Mouse (Mus musculus) small intestine, adult 2 months (tissue): ENCODE results near the gene Grb14. TPM values are rescaled to one million over a fixed set of nuclear protein-coding genes. Genes with fewer than 3 reads are reported as not detected.

Source experiments
- H3K27ac ChIP-seq: fragments of 200-500 bp; 2 replicates; pipeline ENCODE4 v1.5.1; 2012; ENCODE audit warnings: low read depth, low read length, control low read depth, inconsistent platforms; ENCODE audit not compliant: insufficient read depth
- H3K27me3 ChIP-seq: fragments of 200-500 bp; 2 replicates; pipeline ENCODE4 v1.6.1; 2012; ENCODE audit warnings: mild to moderate bottlenecking, moderate library complexity, low read length, inconsistent platforms; ENCODE audit not compliant: control insufficient read depth, insufficient read depth
- H3K36me3 ChIP-seq: fragments of 200-500 bp; 2 replicates; pipeline ENCODE4 v1.6.1; 2012; ENCODE audit warnings: mild to moderate bottlenecking, low read length, control low read depth, inconsistent platforms; ENCODE audit not compliant: control insufficient read depth, insufficient read depth
- H3K4me1 ChIP-seq: fragments of 200-500 bp; 2 replicates; pipeline ENCODE4 v1.6.1; 2012; ENCODE audit warnings: low read length, inconsistent platforms, mixed read lengths; ENCODE audit not compliant: control insufficient read depth, insufficient read depth, insufficient read length
- H3K4me3 ChIP-seq: fragments of 200-500 bp; 2 replicates; pipeline ENCODE4 v1.5.1; 2012; ENCODE audit warnings: low read depth, mild to moderate bottlenecking, control low read depth, inconsistent platforms, low read length, moderate library complexity
- CTCF ChIP-seq: fragments of 200-500 bp; IDR thresholded peaks from 2 replicates; pipeline ENCODE4 v1.5.1; 2012; ENCODE audit warnings: low read depth, mild to moderate bottlenecking, control low read depth, inconsistent platforms, low read length, moderate library complexity, mixed read lengths; ENCODE audit not compliant: insufficient replicate concordance, insufficient read length; ENCODE audit errors: extremely low read depth
- POLR2A ChIP-seq: fragments of 200-500 bp; IDR thresholded peaks from 2 replicates; pipeline ENCODE4 v1.6.1; 2012; ENCODE audit warnings: low read depth, mild to moderate bottlenecking, control low read depth, inconsistent platforms, low read length, moderate library complexity
- WGBS: fragments of 180-500 bp; shearing (Covaris S2); methylation state at CpG from one replicate; pipeline ENCODE4 v1.1.7; 2018; 5-methylcytosine and 5-hydroxymethylcytosine counted together
- polyA plus RNA-seq: library from polyadenylated mRNA; depleted of rRNA; stranded (reverse); fragments of >200 nt; gene quantifications from 2 replicates; pipeline ENCODE4 v1.2.3, GENCODE M21; 2012

Gene Grb14
- polyA plus RNA-seq, 1 experiment: 0.99 TPM

DNA sequence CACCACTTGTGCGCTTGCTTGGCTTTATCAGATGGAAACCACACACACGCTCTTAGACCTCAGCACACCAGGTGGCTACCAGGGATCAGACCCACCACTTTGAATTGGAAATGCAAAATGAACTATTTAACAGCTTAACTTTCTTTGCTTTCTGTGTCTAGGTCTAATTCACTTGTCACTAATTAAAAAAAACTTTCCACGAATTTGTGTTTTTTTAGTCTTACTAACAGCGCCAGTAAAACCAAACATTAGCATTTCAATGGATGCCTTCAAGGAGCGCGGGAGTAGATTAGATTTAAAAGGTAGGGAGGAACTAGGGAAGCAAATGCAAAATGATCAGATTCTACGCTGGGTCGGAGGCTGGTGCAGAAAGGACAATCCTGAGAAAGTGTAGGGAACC, 12.8 kb upstream of the Grb14 start:
- WGBS: 73% methylated on average over 8 of the region's 8 CpGs
- no peaks in the 10 kb centered on the region for H3K27me3 ChIP-seq
- TF ChIP-seq CTCF (no peak), POLR2A (no peak)
- no peaks in the 10 kb centered on the region for H3K36me3 ChIP-seq
- no peaks in the 10 kb centered on the region for H3K4me1 ChIP-seq
- no peak overlapping the region for H3K27ac ChIP-seq
- no peak overlapping the region for H3K4me3 ChIP-seq

DNA sequence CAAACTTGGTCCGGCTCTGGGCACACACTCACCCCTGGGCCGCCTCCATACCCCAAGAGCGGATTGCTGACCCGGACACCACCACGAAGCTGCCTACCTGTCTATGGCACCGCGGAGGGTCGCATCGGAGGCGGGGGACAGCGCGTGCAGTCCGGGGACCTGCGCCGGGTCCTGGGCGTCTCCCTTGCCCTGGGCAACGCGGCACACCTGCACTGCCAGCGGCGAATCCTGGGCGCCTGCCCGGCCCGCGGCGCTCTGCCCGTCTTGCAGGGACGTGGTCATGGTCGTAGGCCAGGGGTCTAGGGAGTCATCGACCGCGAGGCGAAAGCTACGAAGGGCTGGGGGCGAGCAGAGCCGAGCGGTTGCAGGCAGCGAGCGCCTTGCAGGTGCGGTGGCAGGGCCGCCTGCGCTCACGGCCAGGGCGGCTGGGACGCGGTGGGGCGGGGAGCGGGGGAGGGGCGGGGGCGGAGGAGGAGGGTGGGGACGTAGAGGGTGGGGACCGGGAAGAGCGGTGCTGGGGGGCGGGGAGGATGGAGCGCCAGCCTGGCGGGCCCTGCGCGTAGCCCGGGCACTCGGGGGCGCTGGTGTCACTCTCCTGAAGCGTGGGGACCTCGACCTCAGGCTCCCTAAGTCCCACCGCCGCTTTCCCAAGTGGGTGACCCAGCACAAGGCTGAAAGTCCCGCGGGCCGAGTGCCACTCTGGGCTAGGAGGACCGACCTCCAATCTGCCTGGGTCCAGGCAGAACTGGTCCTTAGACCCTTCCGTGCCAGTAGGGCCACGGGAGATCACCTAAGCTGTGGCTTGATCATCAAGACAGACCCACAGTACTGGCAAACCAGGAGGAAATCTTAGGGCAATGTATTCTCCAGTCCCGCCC, 2.2 kb downstream of the Grb14 start:
- H3K4me3 ChIP-seq: peak overlapping the region; percentile 94
- TF ChIP-seq CTCF (no peak), POLR2A (no peak)
- H3K27ac ChIP-seq: no peak overlapping the region
- WGBS: 2% methylated on average over 54 of the region's 71 CpGs
- no peaks in the 10 kb centered on the region for H3K36me3 ChIP-seq
- no peaks in the 10 kb centered on the region for H3K27me3 ChIP-seq
- H3K4me1 ChIP-seq: no peaks in the 10 kb centered on the region

DNA sequence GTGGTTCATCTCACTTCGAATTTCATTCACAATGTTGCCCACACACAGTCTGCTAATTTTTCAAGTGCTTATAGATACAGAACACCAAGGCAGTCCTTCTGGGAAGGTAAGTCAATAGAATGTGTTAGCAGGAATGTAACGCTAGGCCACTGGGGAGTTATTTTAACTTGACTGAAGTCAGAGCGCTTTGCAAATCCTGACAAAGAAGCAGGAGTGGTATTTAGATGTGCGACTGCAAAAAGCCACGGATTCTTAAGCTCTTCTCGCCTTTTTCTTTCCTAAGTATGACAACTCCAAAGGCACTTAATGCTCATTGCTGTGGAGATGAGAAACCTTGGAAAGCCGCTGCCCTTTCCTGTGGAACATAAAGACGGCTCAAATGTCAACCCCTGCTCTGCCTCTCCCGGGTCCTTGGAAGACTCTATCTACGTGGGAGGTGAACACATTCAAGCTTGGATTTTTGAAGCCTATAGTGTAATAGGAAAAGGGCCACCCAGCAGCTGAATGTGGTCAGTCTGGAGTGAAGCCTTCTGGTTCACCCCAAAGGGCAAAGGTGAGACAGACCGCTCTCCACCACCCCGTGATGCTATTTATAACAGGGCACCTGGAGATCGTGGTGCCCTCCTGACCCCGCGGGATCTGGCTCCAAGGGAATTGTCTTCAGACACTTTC, 3.0 kb downstream of the Grb14 start:
- 28% methylated on average over 15 of the region's 15 CpGs for WGBS
- H3K27ac ChIP-seq: no peak overlapping the region

DNA sequence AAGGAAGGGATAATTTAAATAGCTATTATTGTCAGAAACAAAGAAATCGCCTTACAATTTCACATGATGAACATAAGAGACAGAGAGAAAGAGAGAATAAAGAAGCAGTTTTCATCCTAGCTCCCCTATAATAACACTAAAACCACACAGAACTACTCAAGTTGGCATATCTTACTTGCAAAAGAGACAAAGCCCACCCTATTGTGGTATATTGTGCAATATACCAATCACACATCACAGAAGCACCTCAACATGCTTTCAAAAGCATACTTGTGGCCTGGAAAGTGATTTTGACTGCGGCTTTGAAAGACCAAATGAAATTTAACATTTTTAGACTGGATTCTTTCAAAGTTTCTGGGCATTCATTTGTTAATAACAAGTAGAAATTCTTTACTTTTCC, 7.4 kb downstream of the Grb14 start:
- Histone ChIP-seq H3K27me3 (no peaks in the 10 kb centered on the region), H3K4me3 (no peak overlapping the region), H3K27ac (no peak overlapping the region), H3K36me3 (no peaks in the 10 kb centered on the region), H3K4me1 (no peaks in the 10 kb centered on the region)
- TF ChIP-seq POLR2A (no peak), CTCF (no peak)
- 92% methylated on average over 2 of the region's 2 CpGs for WGBS

More for the DNA sequence above, 3.0 kb downstream of the Grb14 start:
- H3K4me3 ChIP-seq: peak overlapping the region; percentile 94
- TF ChIP-seq CTCF: no peak
- no peak for TF ChIP-seq POLR2A
- H3K4me1 ChIP-seq: no peaks in the 10 kb centered on the region
- H3K36me3 ChIP-seq: no peaks in the 10 kb centered on the region
- no peaks in the 10 kb centered on the region for H3K27me3 ChIP-seq

DNA sequence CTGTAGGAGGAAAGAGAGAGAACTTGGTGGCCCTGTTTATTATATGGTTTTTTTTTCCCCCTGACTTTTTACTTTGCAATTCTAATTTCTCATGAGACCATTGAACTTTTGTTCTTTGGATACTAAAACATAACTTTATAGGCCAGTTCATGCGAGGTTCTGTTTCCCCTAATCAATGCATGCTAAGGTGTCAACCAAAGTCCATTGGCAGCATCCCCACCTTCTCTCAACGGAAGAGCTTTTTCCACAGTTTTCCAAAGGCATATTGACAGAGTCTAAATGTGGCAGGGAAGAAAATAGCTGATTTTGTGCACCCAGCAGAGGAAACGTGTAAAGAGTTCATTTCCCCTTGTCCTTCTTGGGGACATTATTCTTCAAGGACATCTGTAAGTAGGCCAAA, 10.2 kb downstream of the Grb14 start:
- Histone ChIP-seq H3K27ac (no peak overlapping the region), H3K4me1 (no peaks in the 10 kb centered on the region), H3K4me3 (no peak overlapping the region), H3K36me3 (no peaks in the 10 kb centered on the region), H3K27me3 (no peaks in the 10 kb centered on the region)
- WGBS: 71% methylated on average over 3 of the region's 3 CpGs
- TF ChIP-seq CTCF (no peak), POLR2A (no peak)

DNA sequence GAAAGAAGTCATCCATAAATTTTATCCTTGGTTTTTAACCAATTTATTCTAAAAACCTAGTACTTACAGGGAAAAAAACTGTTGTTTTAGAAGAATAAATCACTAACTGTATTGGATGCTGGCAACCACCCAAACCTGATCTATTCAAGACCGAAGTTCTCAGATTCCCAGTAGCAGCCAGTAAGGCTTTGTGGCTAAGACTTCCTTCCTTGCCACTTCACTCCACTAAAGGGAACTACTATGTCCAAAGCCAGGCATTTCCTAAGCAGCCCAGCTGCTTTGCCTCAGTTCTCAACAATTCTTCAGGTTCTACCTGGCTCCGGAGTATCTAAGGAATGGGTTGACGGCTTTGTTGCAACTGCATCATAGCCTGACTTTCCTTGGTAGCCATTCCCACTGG, 14.7 kb downstream of the Grb14 start:
- TF ChIP-seq POLR2A (no peak), CTCF (no peak)
- Histone ChIP-seq H3K27ac (no peak overlapping the region), H3K27me3 (no peaks in the 10 kb centered on the region), H3K4me3 (no peak overlapping the region), H3K4me1 (no peaks in the 10 kb centered on the region), H3K36me3 (no peaks in the 10 kb centered on the region)
- WGBS: 79% methylated on average over 3 of the region's 3 CpGs

DNA sequence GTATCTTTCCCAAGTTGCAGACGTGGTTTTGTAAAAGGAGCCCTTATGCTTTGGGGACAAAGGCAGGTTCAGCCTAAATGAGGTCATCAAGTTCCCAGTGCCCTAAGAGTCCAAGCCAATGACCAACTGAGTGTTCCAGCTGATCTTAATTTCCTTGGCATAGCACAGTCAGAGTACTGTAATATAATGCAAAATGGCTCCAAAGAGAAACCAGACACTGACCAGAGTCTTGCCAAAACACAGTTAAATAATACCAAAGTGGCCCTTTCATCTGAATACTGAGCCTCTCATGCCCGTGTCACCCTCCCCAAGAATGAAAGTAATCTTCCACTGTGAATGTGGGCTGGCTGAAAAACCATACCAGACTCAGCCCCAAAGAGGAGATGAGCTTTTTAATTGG, 17.4 kb downstream of the Grb14 start:
- Histone ChIP-seq H3K4me3 (no peak overlapping the region), H3K36me3 (no peaks in the 10 kb centered on the region), H3K4me1 (no peaks in the 10 kb centered on the region), H3K27me3 (no peaks in the 10 kb centered on the region), H3K27ac (no peak overlapping the region; the same call in 1 of the 2 replicates)
- no peak for TF ChIP-seq POLR2A
- no peak for TF ChIP-seq CTCF
- WGBS: 66% methylated on average over 2 of the region's 2 CpGs
